Mouse (Mus musculus) liver, embryonic 16.5 days (tissue): ENCODE data around the gene Ano2. TPM values are rescaled to one million over a fixed set of nuclear protein-coding genes. Genes with fewer than 3 reads are reported as not detected.

Experiments used
- ATAC-seq: fragments of 200-750 bp; cut with Nextera tagmentation; 2 replicates; pipeline ENCODE4 v1.8.0; 2017; ENCODE audit warnings: low read depth, mild to moderate bottlenecking, moderate number of reproducible peaks, moderate library complexity
- H3K27ac ChIP-seq: fragments of 300-500 bp; sonication (generic); 2 replicates; pipeline ENCODE4 v1.5.1; 2014; ENCODE audit warnings: mild to moderate bottlenecking, low read length
- H3K27me3 ChIP-seq: fragments of 300-500 bp; sonication (generic); 2 replicates; pipeline ENCODE4 v1.6.1; 2014; ENCODE audit warnings: low read depth, low read length, mixed read lengths; ENCODE audit not compliant: control insufficient read depth, insufficient read depth
- H3K36me3 ChIP-seq: fragments of 300-500 bp; sonication (generic); 2 replicates; pipeline ENCODE4 v1.6.1; 2014; ENCODE audit warnings: mild to moderate bottlenecking; ENCODE audit not compliant: control insufficient read depth, insufficient read depth
- H3K4me1 ChIP-seq: fragments of 300-500 bp; sonication (generic); 2 replicates; pipeline ENCODE4 v1.6.1; 2014; ENCODE audit warnings: low read depth, low read length, mixed read lengths; ENCODE audit not compliant: control insufficient read depth
- H3K4me2 ChIP-seq: fragments of 300-500 bp; sonication (generic); 2 replicates; pipeline ENCODE4 v1.6.1; 2014; ENCODE audit warnings: low read depth, low read length, mixed read lengths
- H3K4me3 ChIP-seq: fragments of 300-500 bp; sonication (generic); 2 replicates; pipeline ENCODE4 v1.5.1; 2014; ENCODE audit warnings: low read depth, mild to moderate bottlenecking, low read length
- H3K9ac ChIP-seq: fragments of 300-500 bp; sonication (generic); 2 replicates; pipeline ENCODE4 v1.6.1; 2014; ENCODE audit warnings: low read depth, low read length
- H3K9me3 ChIP-seq: fragments of 300-500 bp; sonication (generic); replicated peaks from 2 replicates; pipeline ENCODE4 v1.6.1; 2016; ENCODE audit warnings: low read length; ENCODE audit not compliant: control insufficient read depth
- WGBS: fragments of 180-500 bp; shearing (Covaris S2); extraction: QIAGEN DNeasy Blood & Tissue Kit; methylation state at CpG from one replicate; pipeline ENCODE4 v1.1.7; 2014; ENCODE audit not compliant: insufficient replicate concordance; 5-methylcytosine and 5-hydroxymethylcytosine counted together
- polyA plus RNA-seq: library from polyadenylated mRNA; unstranded; fragments of >200 nt; fragmentation: Nextera tagmentation; extraction: Ambion mirVana; gene quantifications from 2 replicates; pipeline ENCODE4 v1.2.1, GENCODE M21; 2015

Gene Ano2
- polyA plus RNA-seq, 1 experiment from 2014 or later: not detected

- ATAC-seq: no peak
- Histone ChIP-seq H3K36me3 (no peaks in the 10 kb centered on the region), H3K4me2 (no peak overlapping the region)
Measured at GRCm38 (mm10) chr6:126034728-126035127, 344.5 kb downstream of the Ano2 start.

GRCm38 (mm10) chr6:126035621-126036020 is 345.4 kb downstream of the Ano2 start:
- no peak for ATAC-seq
- Histone ChIP-seq H3K4me2 (no peak overlapping the region), H3K27ac (no peak overlapping the region), H3K9me3 (no peaks in the 10 kb centered on the region), H3K9ac (no peak overlapping the region), H3K4me1 (no peaks in the 10 kb centered on the region), H3K4me3 (no peak overlapping the region), H3K27me3 (no peaks in the 10 kb centered on the region), H3K36me3 (no peaks in the 10 kb centered on the region)
- WGBS: 37% methylated on average over 2 of the region's 2 CpGs

More at GRCm38 (mm10) chr6:126034728-126035127, 344.5 kb downstream of the Ano2 start:
- H3K27me3 ChIP-seq: no peaks in the 10 kb centered on the region
- WGBS: 68% methylated on average over 7 of the region's 7 CpGs
- no peak overlapping the region for H3K4me3 ChIP-seq
- no peak overlapping the region for H3K27ac ChIP-seq
- no peaks in the 10 kb centered on the region for H3K9me3 ChIP-seq
- H3K9ac ChIP-seq: no peak overlapping the region
- no peaks in the 10 kb centered on the region for H3K4me1 ChIP-seq

GRCm38 (mm10) chr6:126045931-126046330 is 355.7 kb downstream of the Ano2 start:
- no peak overlapping the region for H3K27ac ChIP-seq
- ATAC-seq: no peak
- WGBS: 15% methylated on average over 4 of the region's 4 CpGs

GRCm38 (mm10) chr6:126048206-126048605 is 358.0 kb downstream of the Ano2 start:
- Histone ChIP-seq H3K9me3 (no peaks in the 10 kb centered on the region), H3K4me1 (no peaks in the 10 kb centered on the region), H3K27me3 (no peaks in the 10 kb centered on the region), H3K9ac (no peak overlapping the region), H3K4me3 (no peak overlapping the region), H3K27ac (no peak overlapping the region), H3K36me3 (no peaks in the 10 kb centered on the region), H3K4me2 (no peak overlapping the region)
- 60% methylated on average over 4 of the region's 4 CpGs for WGBS
- no peak for ATAC-seq

More at GRCm38 (mm10) chr6:126045931-126046330, 355.7 kb downstream of the Ano2 start:
- Histone ChIP-seq H3K36me3 (no peaks in the 10 kb centered on the region), H3K4me3 (no peak overlapping the region), H3K4me2 (no peak overlapping the region), H3K27me3 (no peaks in the 10 kb centered on the region), H3K4me1 (no peaks in the 10 kb centered on the region), H3K9ac (no peak overlapping the region), H3K9me3 (no peaks in the 10 kb centered on the region)

GRCm38 (mm10) chr6:126053136-126053535 is 362.9 kb downstream of the Ano2 start:
- H3K4me1 ChIP-seq: no peaks in the 10 kb centered on the region
- ATAC-seq: no peak
- 56% methylated on average over 5 of the region's 5 CpGs for WGBS
- H3K27me3 ChIP-seq: no peaks in the 10 kb centered on the region
- H3K9me3 ChIP-seq: no peaks in the 10 kb centered on the region
- no peak overlapping the region for H3K4me3 ChIP-seq
- H3K36me3 ChIP-seq: no peaks in the 10 kb centered on the region
- no peak overlapping the region for H3K4me2 ChIP-seq
- H3K27ac ChIP-seq: no peak overlapping the region
- no peak overlapping the region for H3K9ac ChIP-seq

GRCm38 (mm10) chr6:126057706-126058105 is 367.5 kb downstream of the Ano2 start:
- no peak overlapping the region for H3K27ac ChIP-seq
- 49% methylated on average over 3 of the region's 3 CpGs for WGBS
- no peaks in the 10 kb centered on the region for H3K9me3 ChIP-seq
- no peaks in the 10 kb centered on the region for H3K27me3 ChIP-seq
- no peak overlapping the region for H3K4me3 ChIP-seq
- no peaks in the 10 kb centered on the region for H3K4me1 ChIP-seq
- no peak overlapping the region for H3K9ac ChIP-seq
- no peaks in the 10 kb centered on the region for H3K36me3 ChIP-seq
- no peak for ATAC-seq
- no peak overlapping the region for H3K4me2 ChIP-seq

GRCm38 (mm10) chr6:126080531-126080930 is 390.3 kb downstream of the Ano2 start:
- Histone ChIP-seq H3K27me3 (no peaks in the 10 kb centered on the region), H3K9ac (no peak overlapping the region), H3K36me3 (no peaks in the 10 kb centered on the region), H3K4me2 (no peak overlapping the region), H3K9me3 (no peaks in the 10 kb centered on the region; the same call in 1 of the 2 replicates), H3K4me1 (no peaks in the 10 kb centered on the region), H3K27ac (no peak overlapping the region), H3K4me3 (no peak overlapping the region)
- 56% methylated on average over 3 of the region's 3 CpGs for WGBS
- no peak for ATAC-seq

- Histone ChIP-seq H3K27ac (no peak overlapping the region), H3K27me3 (no peaks in the 10 kb centered on the region), H3K4me3 (no peak overlapping the region), H3K4me2 (no peak overlapping the region), H3K36me3 (no peaks in the 10 kb centered on the region), H3K9ac (no peak overlapping the region), H3K9me3 (no peaks in the 10 kb centered on the region; the same call in 1 of the 2 replicates), H3K4me1 (no peaks in the 10 kb centered on the region)
- 42% methylated on average over 3 of the region's 3 CpGs for WGBS
- ATAC-seq: no peak
Measured at GRCm38 (mm10) chr6:126086321-126086950, 396.2 kb downstream of the Ano2 start.

GRCm38 (mm10) chr6:126088489-126089265 is 398.5 kb downstream of the Ano2 start:
- Histone ChIP-seq H3K9ac (no peak overlapping the region), H3K9me3 (no peaks in the 10 kb centered on the region), H3K4me1 (no peaks in the 10 kb centered on the region), H3K36me3 (no peaks in the 10 kb centered on the region), H3K27me3 (no peaks in the 10 kb centered on the region), H3K27ac (no peak overlapping the region), H3K4me2 (no peak overlapping the region), H3K4me3 (no peak overlapping the region)
- WGBS: 72% methylated on average over 12 of the region's 12 CpGs
- no peak for ATAC-seq
